Mouse (Mus musculus): ENCODE data around the gene Wnt3. TPM values are rescaled to one million over a fixed set of nuclear protein-coding genes. Genes with fewer than 3 reads are reported as not detected.
A peak's percentile ranks its signal among the peaks of the same experiment; 100 is the strongest.
"Not testable (repeated sequence)": the region's sequence is repeated elsewhere in the genome, so short reads cannot be mapped to it uniquely, and the experiment has no call there.

Gene Wnt3
- polyA plus RNA-seq, 1 experiment from 2014 or later, result 0.31 TPM

DNA sequence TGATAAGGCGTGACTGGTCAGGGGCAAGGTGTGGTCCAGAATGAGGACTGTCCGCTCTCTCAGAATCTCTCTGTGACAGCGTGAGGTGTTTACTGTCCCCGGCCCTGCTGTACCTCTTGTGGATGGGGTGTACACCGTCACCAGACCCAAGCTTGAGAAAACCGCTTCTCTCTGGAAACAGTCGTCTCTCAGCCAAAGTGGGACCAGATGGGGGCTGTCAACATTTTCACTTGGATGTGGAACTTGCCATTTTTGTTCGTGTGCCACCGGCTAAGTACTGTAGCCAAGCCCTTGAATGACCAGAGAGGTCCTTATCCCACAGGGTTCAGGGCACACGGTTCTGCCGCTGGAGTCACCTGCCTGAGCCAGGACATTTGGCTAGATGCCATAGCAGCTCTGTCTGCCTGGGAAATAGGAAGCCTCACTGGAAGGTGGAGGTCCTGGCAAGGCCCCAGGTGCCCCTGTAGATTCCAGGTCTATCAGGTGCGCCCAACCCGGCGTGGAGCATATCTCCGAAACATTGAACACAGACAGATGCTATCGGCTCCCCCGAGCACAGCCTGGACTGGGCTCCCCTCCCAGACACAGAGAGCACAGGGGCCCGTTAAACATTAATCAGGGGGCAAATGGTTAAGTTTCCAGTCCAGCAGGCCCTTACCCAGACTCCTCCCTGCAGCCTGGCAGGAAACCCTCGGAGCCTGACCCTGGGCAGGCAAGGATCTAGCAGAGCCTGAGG is 38.7 kb upstream of the Wnt3 start:
- DNase-seq (ENCODE audit: low spot score) (peak; percentile 61), ATAC-seq (replicated peaks; ENCODE audit: low FRiP score, low TSS enrichment, low read depth) (peak; percentile 32)
- Histone ChIP-seq H3K4me3 (ENCODE audit: low read depth, low read length) (no peak overlapping the region), H3K4me1 (replicated peaks; ENCODE audit: control insufficient read depth, insufficient read depth, low read length) (peaks cover 10% of the 10 kb centered on the region), H3K27ac (ENCODE audit: low read depth) (no peak overlapping the region), H3K9me3 (ENCODE audit: control insufficient read depth, low read length) (no peaks in the 10 kb centered on the region), H3K4me2 (ENCODE audit: low read length) (peak overlapping the region; percentile 5; the same call in 1 of the 2 replicates), H3K9ac (ENCODE audit: low read length) (no peak overlapping the region), H3K27me3 (replicated peaks; ENCODE audit: control insufficient read depth, insufficient read depth, low read length) (no peaks in the 10 kb centered on the region), H3K36me3 (ENCODE audit: control insufficient read depth, insufficient read depth, low read length) (no peaks in the 10 kb centered on the region)
- WGBS, result 58% methylated on average over 19 of the region's 19 CpGs

DNA sequence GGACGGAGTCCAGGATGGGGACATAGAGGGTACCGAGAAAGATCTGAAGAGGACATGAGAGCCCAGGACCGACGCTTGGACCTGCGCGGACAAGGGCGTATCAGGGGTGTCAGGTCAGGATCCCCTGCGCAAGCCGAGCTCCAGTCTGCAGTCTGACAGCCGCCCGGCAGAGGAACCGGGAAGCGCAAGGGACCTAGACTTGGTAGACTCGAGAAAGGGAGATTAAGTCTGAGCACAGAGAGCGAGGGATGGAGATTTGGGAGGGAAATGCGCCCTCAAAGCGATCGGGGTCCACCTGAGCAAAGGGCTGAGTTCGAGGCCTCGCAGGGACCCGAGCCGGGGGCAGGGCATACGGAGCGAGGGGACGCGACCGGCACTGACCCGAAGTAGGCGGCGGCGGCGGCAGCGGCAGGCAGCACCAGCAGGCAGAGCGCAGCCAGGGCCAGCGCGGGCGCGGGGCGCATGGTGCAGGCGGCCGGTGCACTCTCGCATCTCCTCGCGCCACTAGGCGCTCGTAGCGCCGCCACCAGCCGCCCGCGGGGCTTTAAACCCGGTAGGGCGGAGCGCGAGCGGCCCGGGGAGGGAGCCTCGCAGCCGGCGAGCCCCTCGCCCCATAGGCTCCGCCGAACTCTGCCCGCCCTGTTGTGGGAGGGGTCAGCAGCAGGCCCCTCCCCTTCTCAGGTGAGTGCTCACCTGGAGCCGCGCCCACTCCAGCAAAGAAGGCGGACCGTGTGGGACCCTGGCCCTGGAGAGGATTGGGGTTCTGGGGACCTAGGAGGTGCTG is 24.5 kb upstream of the Wnt3 start, which contains the start of gene Wnt9b:
TSS of gene Wnt9b (minus strand) at position 516 of the 784 bp plus-strand sequence.
- no peaks in the 10 kb centered on the region for H3K36me3 ChIP-seq (ENCODE audit: control insufficient read depth, insufficient read depth, low read length)
- H3K4me2 ChIP-seq (ENCODE audit: low read length), result peak within 1 kb of the TSS; percentile 59
- peaks cover 80% of the 10 kb centered on the region for H3K27me3 ChIP-seq (replicated peaks; ENCODE audit: control insufficient read depth, insufficient read depth, low read length)
- no peaks in the 10 kb centered on the region for H3K9me3 ChIP-seq (ENCODE audit: control insufficient read depth, low read length)
- ATAC-seq (replicated peaks; ENCODE audit: low FRiP score, low TSS enrichment, low read depth), result peak; percentile 89
- under 1% methylated on average over 68 of the region's 68 CpGs for WGBS
- H3K27ac ChIP-seq (ENCODE audit: low read depth), result no peak within 1 kb of the TSS
- peak; percentile 78 for DNase-seq (ENCODE audit: low spot score)
- H3K9ac ChIP-seq (ENCODE audit: low read length), result no peak within 1 kb of the TSS
- peaks cover 7% of the 10 kb centered on the region; the same call in 1 of the 2 replicates for H3K4me1 ChIP-seq (replicated peaks; ENCODE audit: control insufficient read depth, insufficient read depth, low read length)
- peak within 1 kb of the TSS; percentile 44 for H3K4me3 ChIP-seq (ENCODE audit: low read depth, low read length)

DNA sequence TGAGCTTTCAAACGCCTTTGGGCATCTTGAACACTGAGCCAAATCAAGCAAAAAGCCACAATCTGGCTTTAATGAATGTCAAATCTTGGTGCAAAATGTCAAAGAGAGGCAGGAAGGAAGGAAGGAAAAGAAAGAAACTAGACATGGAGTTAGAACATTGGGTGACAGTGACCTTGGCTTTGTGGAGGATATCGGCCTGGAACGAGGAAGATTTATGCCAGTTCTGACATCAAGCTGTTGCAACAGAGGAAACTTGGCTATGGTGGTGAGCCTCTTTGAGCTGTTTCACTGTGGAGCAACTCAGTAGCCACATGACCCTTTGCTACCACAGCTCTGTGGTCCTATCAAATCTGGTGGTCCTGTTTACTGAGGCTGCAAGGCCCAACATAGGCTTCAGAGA is 23.3 kb upstream of the Wnt3 start:
- 54% methylated on average over 3 of the region's 3 CpGs for WGBS
- no peak for DNase-seq (ENCODE audit: low spot score)
- Histone ChIP-seq H3K9ac (ENCODE audit: low read length) (no peak overlapping the region), H3K36me3 (ENCODE audit: control insufficient read depth, insufficient read depth, low read length) (no peaks in the 10 kb centered on the region), H3K4me3 (ENCODE audit: low read depth, low read length) (no peak overlapping the region), H3K9me3 (ENCODE audit: control insufficient read depth, low read length) (no peaks in the 10 kb centered on the region), H3K4me2 (ENCODE audit: low read length) (no peak overlapping the region), H3K27ac (ENCODE audit: low read depth) (no peak overlapping the region), H3K4me1 (replicated peaks; ENCODE audit: control insufficient read depth, insufficient read depth, low read length) (peaks cover 7% of the 10 kb centered on the region; the same call in 1 of the 2 replicates), H3K27me3 (replicated peaks; ENCODE audit: control insufficient read depth, insufficient read depth, low read length) (peaks cover 75% of the 10 kb centered on the region)
- ATAC-seq (replicated peaks; ENCODE audit: low FRiP score, low TSS enrichment, low read depth), result no peak

DNA sequence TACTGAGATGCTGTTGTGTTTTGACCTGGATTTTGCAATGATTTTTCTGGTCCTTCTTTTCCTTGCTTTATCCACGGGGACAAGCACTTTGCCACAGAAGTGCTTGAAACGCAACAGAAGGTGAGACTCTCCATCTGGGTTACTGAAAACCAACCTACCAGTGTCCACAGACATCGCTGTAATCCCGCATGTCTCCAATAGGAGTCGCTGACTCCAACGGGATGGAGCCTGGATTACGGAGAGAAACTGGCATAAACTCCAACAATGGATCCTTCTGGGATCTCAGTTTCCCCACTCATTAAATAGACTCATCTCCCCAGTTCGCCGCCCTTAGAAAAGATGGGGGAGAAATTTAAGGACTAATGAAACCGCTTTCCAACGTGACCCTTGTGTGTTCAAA is 15.9 kb upstream of the Wnt3 start:
- no peak for DNase-seq (ENCODE audit: low spot score)
- no peak for ATAC-seq (replicated peaks; ENCODE audit: low FRiP score, low TSS enrichment, low read depth)

DNA sequence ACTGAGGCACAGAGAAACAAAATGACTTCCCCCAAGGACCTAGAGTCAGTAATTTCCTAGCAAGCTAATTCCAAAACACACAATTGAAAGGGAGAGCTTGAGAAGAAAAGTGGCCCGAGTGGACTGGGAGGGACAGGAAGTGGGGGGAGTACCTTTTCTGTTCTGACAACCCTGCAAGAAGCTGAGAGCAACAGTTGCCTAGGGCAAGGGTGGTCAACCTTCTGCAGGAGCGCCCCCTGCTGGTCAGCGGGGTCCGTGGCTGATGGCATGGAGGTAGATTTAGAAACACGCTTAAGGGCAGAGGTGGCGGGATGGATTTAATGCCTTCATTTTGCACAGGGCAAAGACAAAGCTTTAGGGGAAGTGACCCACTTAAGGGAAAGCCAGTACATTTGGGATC is 15.2 kb upstream of the Wnt3 start:
- 0 out of 2 replicates have a peak, but pooled peaks cover 10% of the 10 kb centered on the region for H3K27me3 ChIP-seq (replicated peaks; ENCODE audit: control insufficient read depth, insufficient read depth, low read length)
- no peaks in the 10 kb centered on the region for H3K4me1 ChIP-seq (replicated peaks; ENCODE audit: control insufficient read depth, insufficient read depth, low read length)
- H3K36me3 ChIP-seq (ENCODE audit: control insufficient read depth, insufficient read depth, low read length), result no peaks in the 10 kb centered on the region
- DNase-seq (ENCODE audit: low spot score), result peak; percentile 93
- H3K9ac ChIP-seq (ENCODE audit: low read length), result no peak overlapping the region
- 0 out of 2 replicates have a peak, but pooled peaks have one; percentile 19 for ATAC-seq (replicated peaks; ENCODE audit: low FRiP score, low TSS enrichment, low read depth)
- H3K9me3 ChIP-seq (ENCODE audit: control insufficient read depth, low read length), result no peaks in the 10 kb centered on the region
- H3K4me3 ChIP-seq (ENCODE audit: low read depth, low read length), result no peak overlapping the region
- 9% methylated on average over 6 of the region's 6 CpGs for WGBS
- H3K27ac ChIP-seq (ENCODE audit: low read depth), result no peak overlapping the region
- H3K4me2 ChIP-seq (ENCODE audit: low read length), result no peak overlapping the region

More for the DNA sequence above, 15.9 kb upstream of the Wnt3 start:
- Histone ChIP-seq H3K9ac (ENCODE audit: low read length) (no peak overlapping the region), H3K27ac (ENCODE audit: low read depth) (no peak overlapping the region), H3K9me3 (ENCODE audit: control insufficient read depth, low read length) (no peaks in the 10 kb centered on the region), H3K27me3 (replicated peaks; ENCODE audit: control insufficient read depth, insufficient read depth, low read length) (0 out of 2 replicates have a peak, but pooled peaks cover 15% of the 10 kb centered on the region), H3K36me3 (ENCODE audit: control insufficient read depth, insufficient read depth, low read length) (no peaks in the 10 kb centered on the region), H3K4me3 (ENCODE audit: low read depth, low read length) (no peak overlapping the region), H3K4me1 (replicated peaks; ENCODE audit: control insufficient read depth, insufficient read depth, low read length) (no peaks in the 10 kb centered on the region), H3K4me2 (ENCODE audit: low read length) (no peak overlapping the region)
- WGBS, result 47% methylated on average over 11 of the region's 11 CpGs

DNA sequence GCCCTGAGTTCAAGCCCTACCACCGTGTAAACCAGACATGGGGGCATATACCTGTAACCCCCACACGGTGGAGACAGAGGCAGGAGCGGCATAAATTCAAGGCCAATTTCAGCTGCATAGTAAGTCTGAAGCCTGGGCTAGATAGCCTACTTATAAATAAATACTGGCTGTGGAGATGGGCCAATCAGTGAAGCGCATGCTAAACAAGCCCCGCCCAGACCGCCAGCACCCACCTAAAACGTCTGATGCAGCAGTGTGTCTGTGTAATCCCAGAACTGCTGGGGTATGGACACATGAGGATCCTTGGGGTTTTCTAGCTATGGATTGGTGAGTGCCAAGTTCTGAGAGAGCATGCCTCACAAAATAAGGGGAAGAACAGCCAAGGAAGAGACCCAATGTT is 13.8 kb upstream of the Wnt3 start:
- Histone ChIP-seq H3K4me2 (ENCODE audit: low read length) (no peak overlapping the region), H3K9me3 (ENCODE audit: control insufficient read depth, low read length) (no peaks in the 10 kb centered on the region), H3K4me3 (ENCODE audit: low read depth, low read length) (no peak overlapping the region), H3K9ac (ENCODE audit: low read length) (no peak overlapping the region), H3K27me3 (replicated peaks; ENCODE audit: control insufficient read depth, insufficient read depth, low read length) (0 out of 2 replicates have a peak, but pooled peaks cover 2% of the 10 kb centered on the region), H3K36me3 (ENCODE audit: control insufficient read depth, insufficient read depth, low read length) (no peaks in the 10 kb centered on the region), H3K4me1 (replicated peaks; ENCODE audit: control insufficient read depth, insufficient read depth, low read length) (no peaks in the 10 kb centered on the region), H3K27ac (ENCODE audit: low read depth) (no peak overlapping the region)
- WGBS, result 54% methylated on average over 7 of the region's 7 CpGs
- ATAC-seq (replicated peaks; ENCODE audit: low FRiP score, low TSS enrichment, low read depth) (no peak), DNase-seq (ENCODE audit: low spot score) (no peak)

DNA sequence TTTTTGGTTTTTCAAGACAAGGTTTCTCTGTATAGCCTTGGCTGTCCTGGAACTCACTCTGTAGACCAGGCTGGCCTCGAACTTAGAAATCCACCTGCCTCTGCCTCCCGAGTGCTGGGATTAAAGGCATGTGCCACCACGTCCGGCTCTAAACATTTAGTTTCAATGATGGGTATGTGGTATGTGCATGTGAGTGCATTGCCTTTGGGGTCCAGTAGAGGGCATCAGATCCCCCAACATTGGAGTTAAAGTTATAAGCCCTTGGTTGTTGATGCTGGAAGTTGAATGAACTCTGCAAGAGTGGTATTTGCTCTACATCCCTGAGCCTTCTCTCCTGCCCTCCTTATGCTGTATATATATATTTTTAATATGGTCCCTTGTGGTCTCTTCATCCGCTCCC is 13.1 kb upstream of the Wnt3 start:
- WGBS, result 85% methylated on average over 5 of the region's 5 CpGs
- not testable (repeated sequence) for H3K36me3 ChIP-seq (ENCODE audit: control insufficient read depth, insufficient read depth, low read length); H3K4me3 ChIP-seq (ENCODE audit: low read depth, low read length); ATAC-seq (replicated peaks; ENCODE audit: low FRiP score, low TSS enrichment, low read depth); H3K9me3 ChIP-seq (ENCODE audit: control insufficient read depth, low read length); DNase-seq (ENCODE audit: low spot score); H3K9ac ChIP-seq (ENCODE audit: low read length); H3K27ac ChIP-seq (ENCODE audit: low read depth); H3K27me3 ChIP-seq (replicated peaks; ENCODE audit: control insufficient read depth, insufficient read depth, low read length); H3K4me1 ChIP-seq (replicated peaks; ENCODE audit: control insufficient read depth, insufficient read depth, low read length); H3K4me2 ChIP-seq (ENCODE audit: low read length)

DNA sequence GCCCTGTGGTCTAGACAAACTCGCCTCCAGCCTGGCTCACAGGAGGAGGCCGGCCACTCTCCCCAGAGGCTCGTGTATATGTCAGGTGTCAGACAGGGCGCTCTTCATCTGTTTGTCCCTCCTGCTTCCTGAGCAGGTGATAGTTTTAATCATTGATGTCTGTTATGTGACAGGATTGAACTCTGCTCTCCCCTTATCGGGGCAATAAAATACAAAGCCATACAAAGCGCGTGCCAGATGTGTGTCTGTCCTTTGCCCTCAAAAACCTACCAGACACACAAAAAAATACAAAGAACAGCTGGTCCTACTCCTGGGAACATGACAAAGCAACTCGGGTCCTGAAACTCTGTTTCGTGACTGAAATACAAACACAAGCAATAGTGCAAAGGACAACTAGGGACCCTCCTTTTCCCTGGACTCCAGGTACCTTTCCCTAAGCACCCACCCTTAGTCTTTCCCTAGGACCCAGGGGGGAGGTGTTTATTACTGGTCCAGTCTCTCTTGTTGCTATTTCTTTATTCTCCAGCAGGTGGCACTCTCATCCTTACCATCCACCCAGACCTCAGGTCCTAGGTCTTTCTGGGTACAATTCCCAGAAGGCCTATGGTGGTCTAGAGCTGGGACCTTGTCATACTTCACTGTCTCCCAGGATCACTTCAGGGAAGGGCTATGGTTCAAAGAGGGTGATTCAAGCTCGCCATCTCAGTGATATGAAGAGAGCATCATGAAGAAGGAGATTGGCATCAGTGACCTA is 10.4 kb upstream of the Wnt3 start:
- Histone ChIP-seq H3K4me3 (ENCODE audit: low read depth, low read length) (no peak overlapping the region), H3K4me1 (replicated peaks; ENCODE audit: control insufficient read depth, insufficient read depth, low read length) (no peaks in the 10 kb centered on the region), H3K4me2 (ENCODE audit: low read length) (no peak overlapping the region), H3K9me3 (ENCODE audit: control insufficient read depth, low read length) (no peaks in the 10 kb centered on the region), H3K27ac (ENCODE audit: low read depth) (no peak overlapping the region), H3K27me3 (replicated peaks; ENCODE audit: control insufficient read depth, insufficient read depth, low read length) (peaks cover 7% of the 10 kb centered on the region), H3K9ac (ENCODE audit: low read length) (no peak overlapping the region), H3K36me3 (ENCODE audit: control insufficient read depth, insufficient read depth, low read length) (no peaks in the 10 kb centered on the region)
- WGBS, result 18% methylated on average over 10 of the region's 10 CpGs
- peak; percentile 70 for DNase-seq (ENCODE audit: low spot score)
- ATAC-seq (replicated peaks; ENCODE audit: low FRiP score, low TSS enrichment, low read depth), result peak; percentile 67
